Mouse (Mus musculus) heart, embryonic 15.5 days (tissue): Measurements from ENCODE around the gene Ccni. TPM values are rescaled to one million over a fixed set of nuclear protein-coding genes. Genes with fewer than 3 reads are reported as not detected.

Source experiments
- ATAC-seq: fragments of 200-750 bp; cut with Nextera tagmentation; replicated peaks from 2 replicates; pipeline ENCODE4 v1.8.0; 2017; ENCODE audit warnings: low read depth, moderate TSS enrichment; ENCODE audit not compliant: insufficient number of reproducible peaks, insufficient read depth, low FRiP score
- H3K27ac ChIP-seq: fragments of 300-500 bp; sonication (generic); 2 replicates; pipeline ENCODE4 v1.5.1; 2015; ENCODE audit warnings: mild to moderate bottlenecking, inconsistent platforms
- H3K27me3 ChIP-seq: fragments of 300-500 bp; sonication (generic); 2 replicates; pipeline ENCODE4 v1.6.1; 2015; ENCODE audit warnings: inconsistent platforms
- H3K36me3 ChIP-seq: fragments of 300-500 bp; sonication (generic); 2 replicates; pipeline ENCODE4 v1.6.1; 2015; ENCODE audit warnings: mild to moderate bottlenecking, inconsistent platforms
- H3K4me1 ChIP-seq: fragments of 300-500 bp; sonication (generic); replicated peaks from 2 replicates; pipeline ENCODE4 v1.6.1; 2015; ENCODE audit warnings: inconsistent platforms
- H3K4me2 ChIP-seq: fragments of 300-500 bp; sonication (generic); 2 replicates; pipeline ENCODE4 v1.6.1; 2015; ENCODE audit warnings: inconsistent platforms, mild to moderate bottlenecking, moderate library complexity
- H3K4me3 ChIP-seq: fragments of 300-500 bp; sonication (generic); 2 replicates; pipeline ENCODE4 v1.5.1; 2015; ENCODE audit warnings: mild to moderate bottlenecking, inconsistent platforms
- H3K9ac ChIP-seq: fragments of 300-500 bp; sonication (generic); 2 replicates; pipeline ENCODE4 v1.6.1; 2015; ENCODE audit warnings: mild to moderate bottlenecking, inconsistent platforms
- H3K9me3 ChIP-seq: fragments of 300-500 bp; sonication (generic); replicated peaks from 2 replicates; pipeline ENCODE4 v1.6.1; 2016; ENCODE audit warnings: inconsistent platforms
- WGBS: fragments of 180-500 bp; shearing (Covaris S2); methylation state at CpG from one replicate; pipeline ENCODE4 v1.1.7; 2015; ENCODE audit warnings: mixed read lengths; 5-methylcytosine and 5-hydroxymethylcytosine counted together
- polyA plus RNA-seq: library from polyadenylated mRNA; unstranded; fragments of >200 nt; fragmentation: Nextera tagmentation; extraction: Ambion mirVana; gene quantifications from 2 replicates; pipeline ENCODE4 v1.2.1, GENCODE M21; 2015

The Ccni gene
- polyA plus RNA-seq, 1 experiment from 2014 or later, result 90.3 TPM

- WGBS, result 54% methylated on average over 10 of the region's 10 CpGs
- peak overlapping the region; percentile 93; the same call in 1 of the 2 replicates for H3K27ac ChIP-seq
- peaks cover 65% of the 10 kb centered on the region for H3K4me1 ChIP-seq
Observed at GRCm38 (mm10) chr5:93135368-93136107, 70.8 kb downstream of the Ccni start.

GRCm38 (mm10) chr5:93133445-93134244 is 72.7 kb downstream of the Ccni start:
- peak overlapping the region; percentile 29 for H3K4me2 ChIP-seq
- 38% methylated on average over 10 of the region's 10 CpGs for WGBS
- H3K4me3 ChIP-seq, result no peak overlapping the region
- ATAC-seq, result no peak
- H3K9me3 ChIP-seq, result no peaks in the 10 kb centered on the region
- no peaks in the 10 kb centered on the region for H3K36me3 ChIP-seq
- H3K27me3 ChIP-seq, result no peaks in the 10 kb centered on the region
- no peak overlapping the region for H3K9ac ChIP-seq
- peaks cover 84% of the 10 kb centered on the region for H3K4me1 ChIP-seq
- peak overlapping the region; percentile 48 for H3K27ac ChIP-seq

More at GRCm38 (mm10) chr5:93135368-93136107, 70.8 kb downstream of the Ccni start:
- H3K9me3 ChIP-seq, result no peaks in the 10 kb centered on the region
- no peaks in the 10 kb centered on the region for H3K27me3 ChIP-seq
- no peak overlapping the region for H3K4me2 ChIP-seq
- no peak for ATAC-seq
- H3K4me3 ChIP-seq, result no peak overlapping the region
- no peak overlapping the region for H3K9ac ChIP-seq
- H3K36me3 ChIP-seq, result peaks cover 11% of the 10 kb centered on the region

Other genes with a start within 250 kb of the Ccni start
- 0.09 and 0.25 TPM in 2 replicates for gene Sowahb, start 161.5 kb downstream of the Ccni start, polyA plus RNA-seq
- 79.0 and 94.5 TPM in 2 replicates for gene Sept11, start 113.1 kb downstream of the Ccni start, polyA plus RNA-seq
- 1.3 and 2.5 TPM in 2 replicates for gene 2010109A12Rik, start within 50 bp of the Ccni start, polyA plus RNA-seq
- 38.0 and 44.7 TPM in 2 replicates for gene Ccng2, start 60.8 kb upstream of the Ccni start, polyA plus RNA-seq